ENCODE assay signal across 16 mouse cellular contexts in the genomic region with DNA sequence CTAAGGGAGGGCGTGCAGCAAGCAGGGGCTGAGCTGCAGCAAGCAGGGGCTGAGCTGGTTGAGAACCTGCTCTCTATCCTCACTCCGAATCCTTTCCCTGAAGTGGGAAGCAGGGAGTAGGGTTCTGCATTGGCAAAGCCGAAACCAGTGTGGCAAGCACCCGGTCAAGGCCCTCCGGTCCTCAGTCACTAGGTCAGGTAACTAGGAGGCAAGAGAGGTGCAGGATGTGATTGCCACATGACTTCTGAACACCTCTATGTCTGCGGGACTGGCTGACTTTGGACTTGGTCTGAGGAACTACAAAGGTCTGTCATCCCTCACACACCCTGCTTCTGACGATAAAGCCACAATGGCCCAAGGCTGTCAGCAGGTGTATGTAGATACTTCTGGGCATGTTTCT. TPM values are rescaled to one million over a fixed set of nuclear protein-coding genes. Genes with fewer than 3 reads are reported as not detected.
A peak's percentile ranks its signal among the peaks of the same experiment; 100 is the strongest.
DNase-seq lines count a peak whose midpoint lies in the region; ATAC-seq and TF ChIP-seq lines count a peak whose summit lies in the region.
"Had no signal": no experiment of that assay in that cellular context is flagged by ENCODE, and none has a peak within 500 bp of the region (broad histone marks: within the 10 kb centered on the region; RNA-seq: fewer than 3 reads in every experiment).

No protein-coding gene starts in this region.

- no peak for ATAC-seq in liver, embryonic 15.5 days (ENCODE audit: insufficient read depth)
- ATAC-seq in intestine, postnatal 0 days, result peak; percentile 22
- ATAC-seq in stomach, embryonic 15.5 days (ENCODE audit: insufficient read depth, low FRiP score, low read depth), result no peak
- ATAC-seq: forebrain, embryonic 13.5 days had no signal

- no peaks in the 10 kb centered on the region for H3K27me3 ChIP-seq in liver, embryonic 15.5 days
- H3K27me3 ChIP-seq in intestine, postnatal 0 days (replicated peaks; ENCODE audit: control insufficient read depth, insufficient read depth, low read length), result no peaks in the 10 kb centered on the region
- no peaks in the 10 kb centered on the region for H3K27me3 ChIP-seq in stomach, embryonic 15.5 days (replicated peaks)
- H3K27me3 ChIP-seq: forebrain, embryonic 13.5 days; heart, embryonic 12.5 days; midbrain, embryonic 12.5 days; neural tube, embryonic 12.5 days had no signal

- no peak overlapping the region for H3K9ac ChIP-seq in liver, embryonic 15.5 days
- H3K9ac ChIP-seq in intestine, postnatal 0 days (ENCODE audit: low read depth, low read length), result no peak overlapping the region
- H3K9ac ChIP-seq in stomach, embryonic 15.5 days, result no peak overlapping the region
- H3K9ac ChIP-seq: forebrain, embryonic 13.5 days; heart, embryonic 12.5 days; hindbrain, embryonic 14.5 days; midbrain, embryonic 12.5 days; neural tube, embryonic 12.5 days had no signal

- no peaks in the 10 kb centered on the region for H3K9me3 ChIP-seq in liver, embryonic 15.5 days (replicated peaks)
- H3K9me3 ChIP-seq in intestine, postnatal 0 days (ENCODE audit: control insufficient read depth), result no peaks in the 10 kb centered on the region
- no peaks in the 10 kb centered on the region for H3K9me3 ChIP-seq in stomach, embryonic 15.5 days
- H3K9me3 ChIP-seq: forebrain, embryonic 13.5 days; heart, embryonic 12.5 days; midbrain, embryonic 12.5 days had no signal

- peaks cover 32% of the 10 kb centered on the region for H3K4me1 ChIP-seq in liver, embryonic 15.5 days (replicated peaks)
- H3K4me1 ChIP-seq in intestine, postnatal 0 days (replicated peaks; ENCODE audit: control insufficient read depth, insufficient read depth, low read length), result peaks cover 13% of the 10 kb centered on the region
- H3K4me1 ChIP-seq in stomach, embryonic 15.5 days, result no peaks in the 10 kb centered on the region; the same call in 1 of the 2 replicates
- H3K4me1 ChIP-seq: forebrain, embryonic 13.5 days; midbrain, embryonic 12.5 days; neural tube, embryonic 12.5 days had no signal

- 70% methylated on average over 7 of the region's 7 CpGs for WGBS in liver, embryonic 15.5 days (ENCODE audit: insufficient replicate concordance)
- 62% methylated on average over 7 of the region's 7 CpGs for WGBS in intestine, postnatal 0 days
- WGBS in stomach, embryonic 15.5 days, result 83% methylated on average over 7 of the region's 7 CpGs

- H3K4me3 ChIP-seq in liver, embryonic 15.5 days (replicated peaks), result no peak overlapping the region
- H3K4me3 ChIP-seq in intestine, postnatal 0 days (ENCODE audit: low read depth, low read length), result no peak overlapping the region
- no peak overlapping the region for H3K4me3 ChIP-seq in stomach, embryonic 15.5 days (replicated peaks)
- H3K4me3 ChIP-seq: forebrain, embryonic 13.5 days; heart, embryonic 12.5 days; midbrain, embryonic 12.5 days; neural tube, embryonic 12.5 days had no signal

- peak overlapping the region; percentile 78; the same call in 1 of the 2 replicates for H3K27ac ChIP-seq in liver, embryonic 15.5 days (replicated peaks)
- H3K27ac ChIP-seq in intestine, postnatal 0 days (ENCODE audit: low read depth, low read length), result peak overlapping the region; percentile 92
- H3K27ac ChIP-seq in stomach, embryonic 15.5 days, result peak overlapping the region; percentile 1; the same call in 1 of the 2 replicates
- H3K27ac ChIP-seq: forebrain, embryonic 13.5 days; hindbrain, embryonic 14.5 days; midbrain, embryonic 12.5 days; neural tube, embryonic 12.5 days had no signal

- H3K36me3 ChIP-seq in liver, embryonic 15.5 days (replicated peaks), result no peaks in the 10 kb centered on the region
- no peaks in the 10 kb centered on the region for H3K36me3 ChIP-seq in intestine, postnatal 0 days (ENCODE audit: control insufficient read depth, insufficient read depth)
- no peaks in the 10 kb centered on the region for H3K36me3 ChIP-seq in stomach, embryonic 15.5 days
- H3K36me3 ChIP-seq: heart, embryonic 12.5 days; midbrain, embryonic 12.5 days; neural tube, embryonic 12.5 days had no signal

- DNase-seq in kidney, adult 9 months, result peak; percentile 43
- DNase-seq in kidney, postnatal 4 days, result no peak
- DNase-seq in liver, result no peak
- DNase-seq in spleen, postnatal 10 days (ENCODE audit: low spot score in 2 of 2), result no peak
- DNase-seq: adrenal gland, adult 2 months; B cell, adult 2 months; cerebellum, adult 8-10 months; heart, postnatal 36 days had no signal

- no peak overlapping the region for H3K4me2 ChIP-seq in liver, embryonic 15.5 days
- H3K4me2 ChIP-seq in intestine, postnatal 0 days (replicated peaks; ENCODE audit: low read depth), result no peak overlapping the region
- H3K4me2 ChIP-seq in stomach, embryonic 15.5 days, result no peak overlapping the region
- H3K4me2 ChIP-seq: forebrain, embryonic 13.5 days; heart, embryonic 12.5 days; hindbrain, embryonic 14.5 days; midbrain, embryonic 12.5 days; neural tube, embryonic 12.5 days had no signal

- TF ChIP-seq CTCF in intestine, postnatal 0 days (IDR thresholded peaks at IDR 0.05; ENCODE audit: low read depth), result no peak

RNA-seq across cellular contexts. Expression of gene Chka, which starts 17.3 kb away (rescaled TPM):
- polyA plus RNA-seq in liver, embryonic 15.5 days (2015; fragmentation: Nextera tagmentation; extraction: Ambion mirVana), result 20.1 and 24.8 TPM in 2 replicates
- polyA plus RNA-seq in intestine, postnatal 0 days (2015; fragmentation: Nextera tagmentation; extraction: Ambion mirVana), result 113 and 155 TPM in 2 replicates
- polyA plus RNA-seq in stomach, embryonic 15.5 days (2015; fragmentation: Nextera tagmentation; extraction: Ambion mirVana), result 56.9 and 65.3 TPM in 2 replicates

Comparison
In these comparisons a context has a peak if more than half of its experiments do, and no peak if none do; other contexts are left out.
1. H3K27ac ChIP-seq: peak in every context shown above with its lines; median percentile 92 in intestine, postnatal 0 days; 78 in liver, embryonic 15.5 days; 1 in stomach, embryonic 15.5 days.